Mouse (Mus musculus) hindbrain, embryonic 12.5 days (tissue): Measurements from ENCODE around the gene Hrct1. TPM values are rescaled to one million over a fixed set of nuclear protein-coding genes. Genes with fewer than 3 reads are reported as not detected.
A peak's percentile ranks its signal among the peaks of the same experiment; 100 is the strongest.

ENCODE experiments used
- ATAC-seq: fragments of 200-750 bp; cut with Nextera tagmentation; 2 replicates; pipeline ENCODE4 v1.8.0; 2017; ENCODE audit warnings: moderate TSS enrichment; ENCODE audit not compliant: low FRiP score
- H3K27ac ChIP-seq: fragments of 300-500 bp; sonication (generic); 2 replicates; pipeline ENCODE4 v1.5.1; 2016; ENCODE audit warnings: mild to moderate bottlenecking
- H3K27me3 ChIP-seq: fragments of 300-500 bp; sonication (generic); 2 replicates; pipeline ENCODE4 v1.6.1; 2016; ENCODE audit warnings: mild to moderate bottlenecking
- H3K36me3 ChIP-seq: fragments of 300-500 bp; sonication (generic); 2 replicates; pipeline ENCODE4 v1.6.1; 2016; ENCODE audit warnings: mild to moderate bottlenecking
- H3K4me1 ChIP-seq: fragments of 300-500 bp; sonication (generic); 2 replicates; pipeline ENCODE4 v1.6.1; 2016
- H3K4me2 ChIP-seq: fragments of 300-500 bp; sonication (generic); replicated peaks from 2 replicates; pipeline ENCODE4 v1.6.1; 2016; ENCODE audit warnings: mild to moderate bottlenecking
- H3K4me3 ChIP-seq: fragments of 300-500 bp; sonication (generic); 2 replicates; pipeline ENCODE4 v1.5.1; 2016; ENCODE audit warnings: mild to moderate bottlenecking
- H3K9ac ChIP-seq: fragments of 300-500 bp; sonication (generic); 2 replicates; pipeline ENCODE4 v1.6.1; 2016; ENCODE audit warnings: mild to moderate bottlenecking, moderate library complexity
- H3K9me3 ChIP-seq: fragments of 300-500 bp; sonication (generic); replicated peaks from 2 replicates; pipeline ENCODE4 v1.6.1; 2016; ENCODE audit warnings: mild to moderate bottlenecking
- WGBS: fragments of 180-500 bp; shearing (Covaris S2); methylation state at CpG from one replicate; pipeline ENCODE4 v1.1.7; 2016; 5-methylcytosine and 5-hydroxymethylcytosine counted together
- polyA plus RNA-seq: library from polyadenylated mRNA; unstranded; fragments of >200 nt; fragmentation: Nextera tagmentation; extraction: Ambion mirVana; gene quantifications from 2 replicates; pipeline ENCODE4 v1.2.1, GENCODE M21; 2016

Hrct1 gene
- polyA plus RNA-seq, 1 experiment from 2014 or later: 0.28 TPM

DNA sequence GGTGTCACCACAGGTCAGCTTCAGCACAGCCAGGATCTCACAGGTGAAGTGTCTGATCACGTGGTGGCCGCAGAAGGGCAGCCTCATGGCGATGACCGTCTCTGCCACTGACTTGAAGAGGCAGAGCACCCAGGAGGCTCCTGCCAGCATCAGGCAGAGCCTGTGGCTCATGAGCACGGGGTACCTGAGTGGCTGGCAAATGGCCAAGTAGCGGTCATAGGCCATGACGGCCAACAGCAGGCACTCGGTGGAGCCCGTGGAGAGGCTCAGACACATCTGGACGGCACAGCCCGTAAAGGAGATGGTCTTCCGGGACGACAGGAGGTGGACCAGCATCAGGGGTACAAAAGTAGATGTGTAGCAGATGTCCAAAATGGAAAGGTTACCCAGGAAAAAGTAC lies 21.0 kb upstream of the Hrct1 start:
- H3K36me3 ChIP-seq: no peaks in the 10 kb centered on the region
- ATAC-seq: no peak
- H3K4me3 ChIP-seq: no peak overlapping the region
- no peaks in the 10 kb centered on the region for H3K27me3 ChIP-seq
- H3K27ac ChIP-seq: no peak overlapping the region
- H3K9ac ChIP-seq: no peak overlapping the region
- H3K4me2 ChIP-seq: no peak overlapping the region
- H3K9me3 ChIP-seq: no peaks in the 10 kb centered on the region
- no peaks in the 10 kb centered on the region for H3K4me1 ChIP-seq
- WGBS: 85% methylated on average over 13 of the region's 13 CpGs

DNA sequence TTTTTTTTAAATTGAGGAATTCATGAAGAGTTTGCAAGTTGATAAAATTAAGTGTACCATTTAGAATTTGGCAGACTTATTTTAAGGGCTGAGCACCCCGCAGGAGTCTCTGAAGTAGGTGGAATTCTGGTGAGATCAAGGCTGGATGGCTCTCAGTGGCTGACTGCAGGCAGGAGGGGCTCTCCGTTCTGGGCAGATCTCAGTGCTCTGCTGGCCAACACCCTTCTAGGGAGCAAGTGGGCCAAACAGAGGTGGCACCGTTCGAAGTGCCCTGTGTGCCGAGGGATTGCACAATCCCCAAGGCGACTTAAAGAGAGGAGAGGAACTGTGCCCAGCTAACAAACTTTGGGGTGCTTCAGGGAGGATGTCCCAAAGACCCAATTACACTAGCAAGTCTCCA lies 17.1 kb upstream of the Hrct1 start, which contains the start of gene Olfr71:
TSS of gene Olfr71 (minus strand) at position 387 of the 400 bp plus-strand sequence.
- WGBS: 78% methylated on average over 6 of the region's 6 CpGs
- ATAC-seq: no peak
- H3K27me3 ChIP-seq: no peaks in the 10 kb centered on the region

DNA sequence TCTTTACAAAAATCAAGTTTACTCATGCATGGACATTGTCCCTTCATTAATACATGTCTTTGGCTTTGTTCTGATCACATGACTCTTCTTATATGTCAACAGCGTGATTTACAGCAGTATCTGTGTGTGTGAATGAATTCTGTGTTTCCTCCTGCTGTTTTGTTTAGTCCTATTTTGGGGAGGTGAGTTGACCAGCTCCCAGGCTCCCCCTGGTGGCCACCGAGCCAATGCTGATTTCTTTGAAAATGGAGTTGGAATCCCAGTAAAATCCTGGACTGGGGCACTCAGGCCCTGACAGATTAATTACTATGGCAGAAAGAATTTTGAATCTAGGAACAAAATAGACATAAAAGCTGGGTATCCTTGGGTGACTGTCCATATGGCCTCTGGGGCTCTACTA lies 15.2 kb upstream of the Hrct1 start:
- ATAC-seq: no peak
- Histone ChIP-seq H3K4me3 (no peak overlapping the region), H3K27me3 (no peaks in the 10 kb centered on the region), H3K9me3 (no peaks in the 10 kb centered on the region), H3K27ac (no peak overlapping the region), H3K4me1 (no peaks in the 10 kb centered on the region), H3K36me3 (no peaks in the 10 kb centered on the region), H3K4me2 (no peak overlapping the region), H3K9ac (no peak overlapping the region)
- WGBS: 3% methylated on average over 2 of the region's 2 CpGs

More for the DNA sequence above, 17.1 kb upstream of the Hrct1 start, which contains the start of gene Olfr71:
- H3K9ac ChIP-seq: no peak within 1 kb of the TSS
- no peaks in the 10 kb centered on the region for H3K4me1 ChIP-seq
- no peaks in the 10 kb centered on the region for H3K36me3 ChIP-seq
- no peak within 1 kb of the TSS for H3K27ac ChIP-seq
- no peak within 1 kb of the TSS for H3K4me2 ChIP-seq
- no peaks in the 10 kb centered on the region for H3K9me3 ChIP-seq
- H3K4me3 ChIP-seq: no peak within 1 kb of the TSS

DNA sequence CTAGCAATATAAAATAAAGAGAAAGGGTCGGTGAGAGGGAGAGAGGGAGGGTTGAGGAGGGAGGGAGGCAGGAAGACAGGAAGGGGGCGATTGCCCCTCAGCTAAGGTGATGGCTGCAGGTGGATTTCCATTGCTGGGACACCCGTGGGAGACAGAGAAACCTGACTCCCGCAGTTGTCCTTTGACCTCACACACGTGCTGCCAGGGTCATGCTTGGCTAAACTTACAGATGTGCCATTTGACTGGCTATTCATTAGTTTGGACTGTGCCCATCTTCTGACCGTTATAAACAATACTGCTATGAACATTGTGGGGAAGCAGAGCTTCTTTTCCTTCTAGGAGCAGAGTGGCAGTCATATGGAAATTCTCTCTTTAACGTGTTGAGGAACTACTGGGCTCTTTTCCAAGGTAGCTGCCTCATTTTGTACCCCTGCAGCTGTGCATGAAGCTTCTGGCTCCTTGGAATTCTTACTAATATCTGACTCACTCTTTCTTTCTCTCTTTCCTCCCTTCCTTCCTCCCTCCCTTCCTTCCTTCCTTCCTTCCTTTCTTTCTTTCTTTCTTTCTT lies 13.3 kb upstream of the Hrct1 start:
- no peak overlapping the region for H3K4me3 ChIP-seq
- H3K9ac ChIP-seq: no peak overlapping the region
- no peak overlapping the region for H3K4me2 ChIP-seq
- no peaks in the 10 kb centered on the region for H3K36me3 ChIP-seq
- H3K4me1 ChIP-seq: no peaks in the 10 kb centered on the region
- 0 out of 2 replicates have a peak, but pooled peaks cover 4% of the 10 kb centered on the region for H3K9me3 ChIP-seq
- 41% methylated on average over 7 of the region's 7 CpGs for WGBS
- no peaks in the 10 kb centered on the region for H3K27me3 ChIP-seq
- no peak for ATAC-seq
- H3K27ac ChIP-seq: no peak overlapping the region

DNA sequence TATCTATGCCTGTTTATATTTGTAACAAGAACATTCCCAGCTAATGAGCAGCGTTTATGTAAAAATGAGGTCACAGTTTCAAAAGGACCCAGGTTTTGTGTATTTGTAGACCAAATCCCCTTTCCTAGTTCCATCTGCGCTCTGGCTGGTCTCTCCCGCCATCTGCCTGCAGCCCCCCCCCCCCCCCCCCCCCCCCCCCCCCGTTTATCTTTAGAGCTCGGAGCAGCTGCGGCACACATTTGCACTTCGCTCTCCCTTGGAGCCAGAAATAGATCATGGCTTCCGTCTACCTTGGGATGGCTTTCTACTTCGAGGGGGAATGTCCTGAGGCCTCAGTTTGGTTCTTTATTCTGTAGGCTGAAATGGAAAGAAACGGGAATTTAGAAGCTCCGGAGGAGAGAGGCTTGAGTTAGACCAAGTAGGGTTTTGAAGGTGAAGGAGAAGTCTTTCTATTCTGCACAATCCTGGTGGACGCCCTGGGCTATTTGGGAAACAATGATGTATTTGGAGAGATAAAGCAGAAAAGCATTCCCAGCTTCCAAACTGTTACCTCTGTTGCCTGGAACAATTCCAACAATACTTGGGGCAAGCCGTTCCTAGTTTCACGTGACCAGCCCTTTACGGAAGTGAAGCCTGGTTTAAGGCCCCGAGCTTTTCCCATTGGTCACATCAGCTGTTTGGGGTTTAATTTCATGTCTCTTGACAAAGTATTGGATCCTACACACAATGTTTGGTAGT lies 6.3 kb upstream of the Hrct1 start:
- H3K9ac ChIP-seq: no peak overlapping the region
- H3K4me2 ChIP-seq: no peak overlapping the region
- H3K4me1 ChIP-seq: 0 out of 2 replicates have a peak, but pooled peaks cover 4% of the 10 kb centered on the region
- peak overlapping the region; percentile 13; the same call in 1 of the 2 replicates for H3K27ac ChIP-seq
- no peak overlapping the region for H3K4me3 ChIP-seq
- H3K9me3 ChIP-seq: 0 out of 2 replicates have a peak, but pooled peaks cover 4% of the 10 kb centered on the region
- no peaks in the 10 kb centered on the region for H3K27me3 ChIP-seq
- 60% methylated on average over 14 of the region's 16 CpGs for WGBS
- no peaks in the 10 kb centered on the region for H3K36me3 ChIP-seq
- ATAC-seq: no peak

DNA sequence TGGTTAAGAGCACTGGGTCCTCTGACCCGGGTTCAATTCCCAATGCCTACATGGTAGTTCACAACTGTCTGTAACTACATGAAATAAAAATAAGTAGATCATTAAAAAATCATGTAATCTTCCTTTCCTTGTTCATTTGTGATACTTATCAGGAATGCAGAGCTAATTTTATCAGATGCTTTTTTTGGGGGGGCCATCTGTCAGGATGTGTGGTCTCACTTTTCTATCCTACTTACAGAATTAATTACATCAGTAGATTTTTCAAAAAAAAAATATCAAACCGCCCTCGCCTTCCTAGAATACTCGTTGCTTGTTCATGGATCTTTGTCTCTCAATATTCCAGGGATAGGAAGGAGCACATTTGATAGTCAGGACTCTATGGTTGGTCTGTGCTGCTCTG lies 4.8 kb upstream of the Hrct1 start:
- Histone ChIP-seq H3K27ac (no peak overlapping the region), H3K9me3 (0 out of 2 replicates have a peak, but pooled peaks cover 4% of the 10 kb centered on the region), H3K4me3 (no peak overlapping the region), H3K9ac (no peak overlapping the region), H3K4me1 (0 out of 2 replicates have a peak, but pooled peaks cover 4% of the 10 kb centered on the region), H3K4me2 (no peak overlapping the region), H3K36me3 (no peaks in the 10 kb centered on the region), H3K27me3 (no peaks in the 10 kb centered on the region)
- ATAC-seq: no peak
- 90% methylated on average over 4 of the region's 4 CpGs for WGBS

DNA sequence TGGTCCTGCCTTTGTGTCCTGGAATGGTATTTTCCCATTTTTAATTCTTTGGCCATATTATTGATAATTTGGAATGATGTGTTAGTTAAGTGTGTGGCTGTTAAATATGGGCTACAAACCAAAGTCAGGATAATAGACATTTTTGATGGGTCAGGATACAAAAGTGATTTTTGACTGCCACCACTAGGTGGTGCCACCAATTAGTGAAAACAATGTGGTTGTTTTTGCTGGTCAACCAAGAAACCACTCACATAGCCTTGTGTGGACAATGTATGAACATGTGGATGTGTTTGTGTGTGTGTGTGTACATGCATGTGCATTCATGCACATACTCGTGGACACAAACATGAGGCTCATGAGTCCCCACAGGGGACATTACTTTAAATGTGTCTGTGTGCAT lies 2.2 kb upstream of the Hrct1 start:
- no peaks in the 10 kb centered on the region for H3K9me3 ChIP-seq
- H3K4me1 ChIP-seq: 0 out of 2 replicates have a peak, but pooled peaks cover 4% of the 10 kb centered on the region
- H3K27me3 ChIP-seq: no peaks in the 10 kb centered on the region
- 35% methylated on average over 1 of the region's 1 CpGs for WGBS
- no peak overlapping the region for H3K4me3 ChIP-seq
- no peak overlapping the region for H3K9ac ChIP-seq
- H3K27ac ChIP-seq: no peak overlapping the region
- no peak overlapping the region for H3K4me2 ChIP-seq
- no peak for ATAC-seq
- H3K36me3 ChIP-seq: no peaks in the 10 kb centered on the region

DNA sequence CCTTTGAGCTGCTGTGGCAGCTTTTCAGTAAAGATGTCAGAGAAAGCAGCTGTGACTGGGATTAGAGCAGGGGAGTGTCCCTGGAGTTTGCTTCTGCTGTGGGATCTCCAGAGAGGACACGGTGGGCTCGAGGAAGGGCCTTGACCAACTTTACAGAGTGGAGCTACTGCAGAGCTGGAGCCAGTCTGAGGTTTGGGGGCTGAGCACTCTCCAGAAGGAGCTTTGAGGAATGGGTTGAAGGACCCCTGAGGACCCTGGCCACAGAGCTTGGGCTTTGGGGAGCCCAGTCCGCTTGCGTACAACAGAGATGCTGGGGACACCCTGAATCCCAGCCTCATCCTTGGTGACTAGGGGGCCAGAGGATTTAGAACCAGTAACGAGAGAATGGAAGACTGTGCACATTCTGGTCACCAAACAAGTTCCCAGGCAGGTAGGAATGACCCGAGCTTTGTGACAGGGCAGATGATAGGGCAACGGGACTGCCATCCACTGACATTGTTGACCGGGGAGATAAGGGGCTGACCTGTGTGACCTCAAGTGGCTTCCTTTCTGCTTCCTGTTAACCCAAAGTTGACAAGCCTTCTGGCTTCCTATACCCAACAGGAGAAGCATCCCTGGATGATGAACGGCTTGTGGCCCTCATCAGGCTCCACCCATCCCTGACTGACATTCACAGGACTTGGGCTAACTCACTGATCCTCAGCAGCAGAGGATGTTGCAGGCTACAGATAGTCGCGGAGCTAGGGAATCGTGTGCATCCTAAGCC lies 577 bp upstream of the Hrct1 start:
- ATAC-seq: no peak
- H3K27me3 ChIP-seq: no peaks in the 10 kb centered on the region
- no peak overlapping the region for H3K9ac ChIP-seq
- H3K36me3 ChIP-seq: no peaks in the 10 kb centered on the region
- 77% methylated on average over 12 of the region's 12 CpGs for WGBS
- H3K27ac ChIP-seq: no peak overlapping the region
- no peak overlapping the region for H3K4me3 ChIP-seq
- no peaks in the 10 kb centered on the region for H3K9me3 ChIP-seq
- no peaks in the 10 kb centered on the region for H3K4me1 ChIP-seq
- H3K4me2 ChIP-seq: no peak overlapping the region

DNA sequence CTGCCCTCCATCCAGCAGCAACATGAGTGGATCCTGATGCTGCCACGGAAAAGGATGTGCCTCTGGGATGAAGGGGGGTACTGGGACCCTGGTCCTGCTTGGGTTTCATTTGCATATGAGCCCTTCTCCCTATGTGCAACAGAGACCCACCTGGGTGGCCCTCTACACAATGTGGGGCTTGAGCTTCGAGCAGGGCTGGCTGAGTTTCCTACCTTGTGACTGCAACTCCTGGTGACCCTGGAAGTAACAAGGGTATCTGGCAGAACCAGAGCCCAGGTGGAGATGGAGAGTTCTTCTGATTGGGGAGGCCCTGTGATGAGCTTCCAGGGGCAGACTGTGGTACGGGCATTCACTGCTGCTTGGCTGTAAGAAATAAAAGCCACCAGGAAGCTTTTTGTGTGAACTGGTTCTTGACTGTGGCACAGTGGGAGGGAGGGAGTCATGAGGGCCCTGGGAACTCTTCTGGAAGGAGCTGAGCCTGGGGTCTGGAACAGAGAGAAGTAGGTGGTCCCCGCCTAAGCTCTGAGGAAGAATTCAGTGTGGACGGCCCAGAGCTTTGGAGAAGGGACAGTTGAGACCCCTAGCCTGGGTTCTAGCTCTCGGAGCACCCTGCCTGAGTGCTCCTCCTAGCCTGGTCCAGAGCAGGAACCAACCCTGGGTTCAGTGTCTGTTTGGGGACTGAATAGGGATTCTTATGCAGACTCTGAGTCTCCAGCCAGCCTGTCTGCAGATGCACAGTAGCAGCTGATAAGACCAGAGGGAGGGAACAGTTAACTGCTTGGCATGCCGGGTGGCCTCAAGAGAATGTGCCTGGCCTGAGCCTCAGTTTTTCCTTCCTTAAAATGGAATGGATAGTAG lies 959 bp downstream of the Hrct1 start:
- H3K27ac ChIP-seq: no peak overlapping the region
- H3K4me3 ChIP-seq: no peak overlapping the region
- H3K27me3 ChIP-seq: no peaks in the 10 kb centered on the region
- H3K4me1 ChIP-seq: no peaks in the 10 kb centered on the region
- 70% methylated on average over 7 of the region's 7 CpGs for WGBS
- H3K9me3 ChIP-seq: no peaks in the 10 kb centered on the region
- no peak for ATAC-seq
- no peak overlapping the region for H3K9ac ChIP-seq
- H3K36me3 ChIP-seq: no peaks in the 10 kb centered on the region
- no peak overlapping the region for H3K4me2 ChIP-seq

DNA sequence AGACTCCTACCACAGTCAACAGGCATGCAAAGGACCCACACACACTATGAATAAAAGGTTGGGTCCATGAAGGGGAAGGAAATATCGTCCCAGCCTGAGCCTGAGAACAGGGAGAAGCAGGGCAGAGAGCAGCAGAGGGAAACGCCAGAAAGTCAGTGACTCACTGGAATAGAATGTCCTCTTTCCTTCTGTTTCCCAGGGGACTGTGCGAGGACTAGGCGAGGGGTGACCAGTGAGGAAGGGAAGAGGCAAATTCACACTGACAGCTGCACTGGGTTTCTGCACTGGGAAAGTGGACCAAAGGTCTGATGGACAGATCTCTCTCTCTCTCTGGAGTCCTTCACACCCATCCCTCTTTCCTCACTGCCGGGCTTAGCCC lies 1.6 kb downstream of the Hrct1 start:
- Histone ChIP-seq H3K4me1 (no peaks in the 10 kb centered on the region), H3K36me3 (no peaks in the 10 kb centered on the region), H3K27me3 (no peaks in the 10 kb centered on the region), H3K9me3 (no peaks in the 10 kb centered on the region), H3K27ac (no peak overlapping the region), H3K4me2 (no peak overlapping the region), H3K4me3 (no peak overlapping the region), H3K9ac (no peak overlapping the region)
- WGBS: 76% methylated on average over 5 of the region's 5 CpGs
- ATAC-seq: no peak

DNA sequence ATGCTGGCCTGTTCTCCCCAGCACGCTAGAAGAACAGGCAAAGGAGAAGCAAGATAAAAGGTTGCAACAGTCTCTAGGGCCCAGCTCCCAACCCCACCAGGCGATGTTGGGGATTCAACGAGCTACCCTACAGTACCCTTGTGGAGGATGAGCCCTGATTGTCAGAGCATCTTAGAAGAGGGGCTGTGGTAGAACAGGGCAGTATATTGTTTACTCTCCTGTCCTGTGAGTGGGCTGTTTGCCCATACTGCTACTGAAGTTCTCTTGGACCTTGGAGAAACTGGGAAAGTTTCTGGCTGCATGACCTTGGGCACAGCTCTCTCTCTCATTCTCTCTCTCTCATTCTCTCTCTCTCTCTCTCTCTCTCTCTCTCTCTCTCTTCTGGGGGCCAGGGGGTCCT lies 2.1 kb downstream of the Hrct1 start:
- no peak overlapping the region for H3K4me2 ChIP-seq

More for the DNA sequence above, 2.1 kb downstream of the Hrct1 start:
- Histone ChIP-seq H3K9me3 (no peaks in the 10 kb centered on the region), H3K36me3 (no peaks in the 10 kb centered on the region), H3K27me3 (no peaks in the 10 kb centered on the region), H3K4me1 (no peaks in the 10 kb centered on the region), H3K27ac (no peak overlapping the region), H3K9ac (no peak overlapping the region), H3K4me3 (no peak overlapping the region)
- 83% methylated on average over 3 of the region's 3 CpGs for WGBS
- ATAC-seq: no peak
